Mouse (Mus musculus) lung, postnatal 0 days (tissue): ENCODE data around the gene Camk1d.

Experiments used
- CTCF ChIP-seq: IDR thresholded peaks from 2 replicates; pipeline ENCODE4 v1.5.1; 2016; ENCODE audit warnings: antibody characterized with exemption, mild to moderate bottlenecking
- EP300 ChIP-seq: IDR thresholded peaks from 2 replicates; pipeline ENCODE4 v1.6.1; 2016; ENCODE audit warnings: antibody characterized with exemption, mild to moderate bottlenecking, control low read depth

- TF ChIP-seq CTCF (no peak), EP300 (no peak)
Measured at GRCm38 (mm10) chr2:5679055-5679454, 35.3 kb downstream of the Camk1d start.
